Mouse (Mus musculus): ENCODE data around the gene Sdk2. TPM values are rescaled to one million over a fixed set of nuclear protein-coding genes. Genes with fewer than 3 reads are reported as not detected.

Sdk2 gene
- polyA plus RNA-seq, 1 experiment from 2014 or later = 1.1 TPM

DNA sequence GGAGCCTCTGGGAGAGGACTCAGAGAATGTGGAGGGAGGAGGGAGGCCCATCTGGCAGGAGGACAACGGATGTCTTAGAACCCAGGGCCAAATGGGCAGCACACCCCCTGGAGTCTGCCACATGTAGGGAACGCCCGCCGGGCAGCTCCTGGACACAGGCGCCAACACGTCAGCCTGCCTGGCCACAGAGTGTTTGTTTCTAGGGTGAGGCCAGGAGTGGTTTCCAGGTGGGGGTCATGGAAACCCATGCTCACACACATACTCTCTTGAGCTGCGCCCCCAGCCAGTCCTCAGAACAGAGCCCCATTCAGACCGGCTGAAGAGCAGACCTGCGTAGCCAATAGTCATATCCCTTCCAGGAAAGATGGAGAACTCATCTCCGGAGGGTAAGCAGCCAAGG lies 35.4 kb downstream of the Sdk2 start:
- ATAC-seq (replicated peaks; ENCODE audit: extremely low read depth, insufficient read depth, low FRiP score) = no peak
- no peak overlapping the region for H3K27ac ChIP-seq (ENCODE audit: low read length)
- H3K4me3 ChIP-seq (ENCODE audit: low read length) = no peak overlapping the region
- no peak overlapping the region for H3K9ac ChIP-seq (ENCODE audit: low read length)
- H3K9me3 ChIP-seq (replicated peaks; ENCODE audit: control insufficient read depth, low read length) = no peaks in the 10 kb centered on the region
- H3K27me3 ChIP-seq (ENCODE audit: control insufficient read depth, insufficient read depth, low read length) = no peaks in the 10 kb centered on the region
- H3K4me1 ChIP-seq (ENCODE audit: control insufficient read depth, insufficient read depth, low read length) = peaks cover 8% of the 10 kb centered on the region
- H3K36me3 ChIP-seq (ENCODE audit: control insufficient read depth, insufficient read depth) = no peaks in the 10 kb centered on the region
- no peak overlapping the region for H3K4me2 ChIP-seq (ENCODE audit: low read depth, low read length)
- WGBS = 87% methylated on average over 10 of the region's 10 CpGs

DNA sequence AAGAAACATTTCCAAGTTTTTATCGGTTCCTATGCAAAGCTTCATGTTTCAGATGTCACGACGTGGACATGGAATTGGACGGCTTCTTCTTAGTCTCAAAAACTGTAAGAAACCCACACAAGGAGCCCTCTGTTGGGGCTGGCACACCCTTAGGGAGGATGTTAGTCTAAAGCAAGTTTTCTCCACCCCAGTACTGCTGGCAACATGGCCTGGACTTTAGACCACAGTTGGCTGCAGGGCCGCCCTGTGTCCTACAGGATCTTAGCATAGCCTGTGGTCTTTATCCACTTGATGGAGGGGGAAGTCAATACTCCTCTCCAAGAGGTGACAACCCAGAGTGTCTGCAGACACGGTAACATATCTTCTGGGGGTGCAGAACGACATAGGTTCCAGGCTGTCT lies 36.6 kb downstream of the Sdk2 start:
- no peak overlapping the region for H3K4me3 ChIP-seq (ENCODE audit: low read length)
- no peaks in the 10 kb centered on the region for H3K27me3 ChIP-seq (ENCODE audit: control insufficient read depth, insufficient read depth, low read length)
- no peaks in the 10 kb centered on the region for H3K9me3 ChIP-seq (replicated peaks; ENCODE audit: control insufficient read depth, low read length)
- peaks cover 8% of the 10 kb centered on the region for H3K4me1 ChIP-seq (ENCODE audit: control insufficient read depth, insufficient read depth, low read length)
- no peaks in the 10 kb centered on the region for H3K36me3 ChIP-seq (ENCODE audit: control insufficient read depth, insufficient read depth)
- no peak for ATAC-seq (replicated peaks; ENCODE audit: extremely low read depth, insufficient read depth, low FRiP score)
- 61% methylated on average over 7 of the region's 7 CpGs for WGBS
- no peak overlapping the region for H3K4me2 ChIP-seq (ENCODE audit: low read depth, low read length)
- no peak overlapping the region for H3K27ac ChIP-seq (ENCODE audit: low read length)
- H3K9ac ChIP-seq (ENCODE audit: low read length) = no peak overlapping the region

DNA sequence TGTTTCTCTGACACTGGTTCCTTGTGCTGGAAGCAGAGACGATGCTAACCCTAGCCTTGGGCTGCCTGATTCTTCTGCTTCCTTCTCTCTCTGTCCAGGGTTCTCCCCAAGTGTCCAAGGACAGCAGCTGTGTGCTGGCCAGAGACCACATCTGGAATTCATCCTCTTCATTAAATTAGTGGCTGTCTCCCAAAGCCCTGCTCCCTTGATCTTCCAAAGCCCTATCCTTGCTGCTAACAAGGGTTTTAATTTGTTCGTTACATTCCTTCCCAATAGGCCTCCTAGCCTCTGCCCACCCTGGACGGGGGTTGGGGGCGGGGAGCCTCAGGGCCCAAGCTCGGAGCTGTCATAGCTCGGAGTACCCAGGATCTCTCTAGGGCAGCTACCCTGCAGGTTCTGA lies 38.3 kb downstream of the Sdk2 start:
- peaks cover 18% of the 10 kb centered on the region for H3K4me1 ChIP-seq (ENCODE audit: control insufficient read depth, insufficient read depth, low read length)
- 48% methylated on average over 6 of the region's 6 CpGs for WGBS
- ATAC-seq (replicated peaks; ENCODE audit: extremely low read depth, insufficient read depth, low FRiP score) = no peak
- no peak overlapping the region for H3K27ac ChIP-seq (ENCODE audit: low read length)
- H3K9ac ChIP-seq (ENCODE audit: low read length) = no peak overlapping the region
- H3K9me3 ChIP-seq (replicated peaks; ENCODE audit: control insufficient read depth, low read length) = no peaks in the 10 kb centered on the region
- no peak overlapping the region for H3K4me3 ChIP-seq (ENCODE audit: low read length)
- no peak overlapping the region for H3K4me2 ChIP-seq (ENCODE audit: low read depth, low read length)
- no peaks in the 10 kb centered on the region for H3K27me3 ChIP-seq (ENCODE audit: control insufficient read depth, insufficient read depth, low read length)
- no peaks in the 10 kb centered on the region for H3K36me3 ChIP-seq (ENCODE audit: control insufficient read depth, insufficient read depth)

DNA sequence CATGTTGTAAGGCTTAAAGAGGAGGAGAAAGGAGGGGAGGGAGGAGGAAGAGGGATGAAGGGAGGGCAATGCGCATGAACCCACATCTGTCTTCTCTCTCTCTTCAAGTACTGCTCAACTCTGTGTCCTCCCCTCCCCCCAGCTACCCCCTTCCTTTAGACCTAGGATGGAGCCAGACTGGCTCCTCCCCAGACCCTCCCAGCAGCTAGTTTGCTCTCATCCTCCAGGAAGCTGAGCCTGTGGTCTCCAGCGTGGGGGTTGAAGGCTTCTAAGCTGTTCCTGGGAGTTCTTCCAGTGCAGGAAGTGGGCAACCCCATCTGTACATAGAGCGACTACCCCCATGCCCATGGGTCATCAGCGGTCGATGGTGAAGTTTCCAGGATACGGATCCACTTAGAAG lies 38.8 kb downstream of the Sdk2 start:
- Histone ChIP-seq H3K4me1 (ENCODE audit: control insufficient read depth, insufficient read depth, low read length) (peaks cover 18% of the 10 kb centered on the region), H3K36me3 (ENCODE audit: control insufficient read depth, insufficient read depth) (no peaks in the 10 kb centered on the region), H3K9ac (ENCODE audit: low read length) (no peak overlapping the region), H3K9me3 (replicated peaks; ENCODE audit: control insufficient read depth, low read length) (no peaks in the 10 kb centered on the region), H3K4me2 (ENCODE audit: low read depth, low read length) (no peak overlapping the region), H3K27ac (ENCODE audit: low read length) (no peak overlapping the region), H3K27me3 (ENCODE audit: control insufficient read depth, insufficient read depth, low read length) (no peaks in the 10 kb centered on the region), H3K4me3 (ENCODE audit: low read length) (no peak overlapping the region)
- WGBS = 59% methylated on average over 6 of the region's 6 CpGs
- ATAC-seq (replicated peaks; ENCODE audit: extremely low read depth, insufficient read depth, low FRiP score) = no peak

DNA sequence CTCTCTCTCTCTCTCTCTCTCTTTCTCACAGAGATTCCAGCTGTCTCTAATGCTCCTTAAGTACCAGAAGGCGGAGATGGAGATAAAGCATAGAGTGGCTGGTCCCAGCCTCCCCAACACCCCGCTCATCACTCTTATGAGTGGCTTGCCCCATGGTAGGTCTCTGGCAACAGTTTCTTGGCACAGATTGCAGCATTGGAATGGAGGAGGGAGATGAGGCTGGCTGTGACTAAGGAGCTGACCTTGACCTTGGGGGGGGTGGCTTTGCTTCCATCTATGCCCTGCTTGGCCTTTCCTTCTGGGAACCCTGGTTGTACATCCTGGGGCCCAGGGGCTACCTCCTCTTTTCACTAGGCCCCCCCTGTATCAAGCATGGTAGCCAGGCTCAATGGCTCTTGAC lies 41.8 kb downstream of the Sdk2 start:
- no peak overlapping the region for H3K9ac ChIP-seq (ENCODE audit: low read length)
- no peaks in the 10 kb centered on the region for H3K36me3 ChIP-seq (ENCODE audit: control insufficient read depth, insufficient read depth)
- H3K27ac ChIP-seq (ENCODE audit: low read length) = no peak overlapping the region
- WGBS = 48% methylated on average over 2 of the region's 2 CpGs
- H3K9me3 ChIP-seq (replicated peaks; ENCODE audit: control insufficient read depth, low read length) = no peaks in the 10 kb centered on the region
- H3K27me3 ChIP-seq (ENCODE audit: control insufficient read depth, insufficient read depth, low read length) = no peaks in the 10 kb centered on the region; the same call in 1 of the 2 replicates
- H3K4me1 ChIP-seq (ENCODE audit: control insufficient read depth, insufficient read depth, low read length) = peaks cover 18% of the 10 kb centered on the region
- H3K4me3 ChIP-seq (ENCODE audit: low read length) = no peak overlapping the region
- H3K4me2 ChIP-seq (ENCODE audit: low read depth, low read length) = no peak overlapping the region
- ATAC-seq (replicated peaks; ENCODE audit: extremely low read depth, insufficient read depth, low FRiP score) = no peak

DNA sequence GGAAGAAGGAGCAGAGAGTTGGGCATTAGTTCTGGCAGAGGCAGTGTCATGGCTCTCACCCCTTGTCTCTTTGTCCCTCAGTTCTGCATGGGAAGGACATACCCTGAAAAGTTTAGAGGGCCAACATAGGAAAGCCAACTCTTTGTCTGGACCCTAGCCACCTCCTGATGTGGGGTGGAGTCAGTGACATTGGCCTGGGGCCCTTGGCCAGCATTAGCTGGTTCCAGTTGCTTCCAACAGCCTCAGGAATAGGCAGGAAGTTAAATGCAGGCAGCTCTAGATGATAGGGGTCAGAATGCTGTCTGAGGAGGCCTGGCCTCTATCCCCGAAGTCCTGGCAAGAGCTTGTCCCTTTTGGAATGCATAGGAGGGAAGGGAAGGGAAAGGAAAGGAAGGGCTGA lies 42.9 kb downstream of the Sdk2 start:
- no peak overlapping the region for H3K4me3 ChIP-seq (ENCODE audit: low read length)
- no peak overlapping the region for H3K27ac ChIP-seq (ENCODE audit: low read length)
- H3K36me3 ChIP-seq (ENCODE audit: control insufficient read depth, insufficient read depth) = no peaks in the 10 kb centered on the region
- 21% methylated on average over 1 of the region's 1 CpGs for WGBS
- no peaks in the 10 kb centered on the region for H3K9me3 ChIP-seq (replicated peaks; ENCODE audit: control insufficient read depth, low read length)
- peaks cover 19% of the 10 kb centered on the region for H3K4me1 ChIP-seq (ENCODE audit: control insufficient read depth, insufficient read depth, low read length)
- peak; percentile 55; the same call in 1 of the 2 replicates for ATAC-seq (replicated peaks; ENCODE audit: extremely low read depth, insufficient read depth, low FRiP score)
- no peak overlapping the region for H3K4me2 ChIP-seq (ENCODE audit: low read depth, low read length)
- no peak overlapping the region for H3K9ac ChIP-seq (ENCODE audit: low read length)
- H3K27me3 ChIP-seq (ENCODE audit: control insufficient read depth, insufficient read depth, low read length) = no peaks in the 10 kb centered on the region; the same call in 1 of the 2 replicates

DNA sequence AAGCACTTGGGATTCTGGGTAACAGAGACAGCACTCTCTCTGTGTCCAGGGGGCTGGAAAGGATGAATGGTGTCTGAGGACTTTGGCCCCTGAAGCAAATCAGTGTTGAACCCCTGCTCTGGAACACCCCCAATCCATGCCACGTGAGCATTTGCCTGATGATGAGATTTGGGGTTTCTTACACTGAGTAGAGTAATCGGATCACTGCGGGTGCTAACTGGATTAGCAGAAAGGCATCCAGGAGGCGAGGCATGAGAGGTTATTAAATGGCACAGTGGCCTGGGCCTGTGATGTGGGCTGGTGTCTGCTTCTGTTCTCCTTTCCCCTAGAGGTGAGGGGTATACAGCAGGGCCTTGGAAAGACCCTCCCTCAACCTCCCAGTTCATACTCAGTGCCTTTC lies 44.7 kb downstream of the Sdk2 start:
- H3K9ac ChIP-seq (ENCODE audit: low read length) = no peak overlapping the region
- H3K27ac ChIP-seq (ENCODE audit: low read length) = no peak overlapping the region
- H3K4me3 ChIP-seq (ENCODE audit: low read length) = no peak overlapping the region
- H3K36me3 ChIP-seq (ENCODE audit: control insufficient read depth, insufficient read depth) = no peaks in the 10 kb centered on the region
- WGBS = 78% methylated on average over 4 of the region's 4 CpGs
- H3K4me2 ChIP-seq (ENCODE audit: low read depth, low read length) = no peak overlapping the region
- no peak for ATAC-seq (replicated peaks; ENCODE audit: extremely low read depth, insufficient read depth, low FRiP score)
- no peaks in the 10 kb centered on the region for H3K9me3 ChIP-seq (replicated peaks; ENCODE audit: control insufficient read depth, low read length)
- H3K4me1 ChIP-seq (ENCODE audit: control insufficient read depth, insufficient read depth, low read length) = peaks cover 16% of the 10 kb centered on the region
- H3K27me3 ChIP-seq (ENCODE audit: control insufficient read depth, insufficient read depth, low read length) = peaks cover 3% of the 10 kb centered on the region; the same call in 1 of the 2 replicates

DNA sequence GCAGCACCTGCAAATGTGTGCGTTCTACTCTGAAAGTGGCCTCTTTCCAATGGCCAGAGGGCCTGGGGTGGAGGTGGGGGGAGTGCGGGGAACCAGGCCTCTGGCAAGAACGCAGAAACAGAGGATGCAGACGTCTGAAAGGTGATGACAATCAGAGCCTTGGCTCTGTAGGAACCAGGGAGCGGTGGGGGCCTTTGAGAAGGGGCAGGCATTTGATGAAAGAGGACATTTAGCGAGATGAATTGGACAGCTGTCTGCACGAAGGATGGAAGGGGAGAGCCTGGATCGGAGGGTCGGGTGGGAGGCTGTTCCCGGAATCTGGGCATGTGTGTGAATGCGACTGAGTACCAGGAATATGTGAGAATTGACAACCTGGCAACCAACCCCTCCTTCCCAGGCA lies 47.8 kb downstream of the Sdk2 start:
- ATAC-seq (replicated peaks; ENCODE audit: extremely low read depth, insufficient read depth, low FRiP score) = no peak
- Histone ChIP-seq H3K27me3 (ENCODE audit: control insufficient read depth, insufficient read depth, low read length) (peaks cover 9% of the 10 kb centered on the region; the same call in 1 of the 2 replicates), H3K4me1 (ENCODE audit: control insufficient read depth, insufficient read depth, low read length) (peaks cover 15% of the 10 kb centered on the region)

DNA sequence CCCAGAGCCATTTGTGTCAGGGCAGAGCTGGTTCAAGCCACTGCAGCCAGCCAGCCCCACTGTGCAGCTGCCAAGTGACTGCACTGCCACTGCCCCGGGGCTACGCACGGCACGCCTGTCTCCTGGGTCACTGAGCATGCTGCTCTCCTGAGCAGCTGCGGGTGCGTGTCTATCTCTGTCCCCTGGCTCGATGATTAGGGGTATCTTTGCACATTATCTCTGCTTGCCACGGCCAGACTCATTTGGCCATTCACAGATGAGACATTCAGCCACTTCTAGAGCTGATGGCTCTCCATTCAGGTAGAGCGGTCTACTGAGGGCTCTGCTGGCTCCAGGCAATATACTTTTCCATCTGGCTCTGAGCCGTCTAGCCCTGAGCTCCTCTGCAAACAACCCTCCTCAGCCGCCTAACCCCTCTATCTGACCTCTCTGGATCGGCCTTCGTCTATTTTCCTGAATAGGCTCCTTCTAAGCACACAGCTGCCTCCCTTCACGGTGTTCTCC lies 49.9 kb downstream of the Sdk2 start:
- WGBS = 33% methylated on average over 14 of the region's 14 CpGs
- H3K27me3 ChIP-seq (ENCODE audit: control insufficient read depth, insufficient read depth, low read length) = peaks cover 9% of the 10 kb centered on the region; the same call in 1 of the 2 replicates
- no peak overlapping the region for H3K4me2 ChIP-seq (ENCODE audit: low read depth, low read length)
- no peak overlapping the region for H3K4me3 ChIP-seq (ENCODE audit: low read length)
- no peak overlapping the region for H3K27ac ChIP-seq (ENCODE audit: low read length)
- no peak overlapping the region for H3K9ac ChIP-seq (ENCODE audit: low read length)
- H3K9me3 ChIP-seq (replicated peaks; ENCODE audit: control insufficient read depth, low read length) = no peaks in the 10 kb centered on the region
- no peak for ATAC-seq (replicated peaks; ENCODE audit: extremely low read depth, insufficient read depth, low FRiP score)
- peaks cover 11% of the 10 kb centered on the region for H3K4me1 ChIP-seq (ENCODE audit: control insufficient read depth, insufficient read depth, low read length)
- H3K36me3 ChIP-seq (ENCODE audit: control insufficient read depth, insufficient read depth) = no peaks in the 10 kb centered on the region

More for the DNA sequence above, 47.8 kb downstream of the Sdk2 start:
- H3K4me2 ChIP-seq (ENCODE audit: low read depth, low read length) = no peak overlapping the region
- no peaks in the 10 kb centered on the region for H3K9me3 ChIP-seq (replicated peaks; ENCODE audit: control insufficient read depth, low read length)
- no peak overlapping the region for H3K27ac ChIP-seq (ENCODE audit: low read length)
- WGBS = 25% methylated on average over 11 of the region's 11 CpGs
- H3K9ac ChIP-seq (ENCODE audit: low read length) = no peak overlapping the region
- no peaks in the 10 kb centered on the region for H3K36me3 ChIP-seq (ENCODE audit: control insufficient read depth, insufficient read depth)
- H3K4me3 ChIP-seq (ENCODE audit: low read length) = no peak overlapping the region

All from heart, embryonic 16.5 days (tissue).